Mouse (Mus musculus): ENCODE data around the gene Apobec4.

The Apobec4 gene
- long read RNA-seq, experiment 1 = 0 reads
- long read RNA-seq, experiment 2 = 0 reads

GRCm38 (mm10) chr1:152750312-152750965 lies at the start of gene Apobec4:
TSS of gene Apobec4 (plus strand) at chr1:152750551.
- intact Hi-C loops (cut with DNase I) = no loop called here

- intact Hi-C loops (cut with DNase I) = no loop called here
Measured at GRCm38 (mm10) chr1:152701066-152701465, 49.3 kb upstream of the Apobec4 start.

GRCm38 (mm10) chr1:152702920-152703319 lies 47.4 kb upstream of the Apobec4 start:
- intact Hi-C loops (cut with DNase I) = no loop called here

GRCm38 (mm10) chr1:152703941-152704340 lies 46.4 kb upstream of the Apobec4 start:
- intact Hi-C loops (cut with DNase I) = no loop called here

- intact Hi-C loops (cut with DNase I) = no loop called here
Measured at GRCm38 (mm10) chr1:152707560-152707959, 42.8 kb upstream of the Apobec4 start.

DNA sequence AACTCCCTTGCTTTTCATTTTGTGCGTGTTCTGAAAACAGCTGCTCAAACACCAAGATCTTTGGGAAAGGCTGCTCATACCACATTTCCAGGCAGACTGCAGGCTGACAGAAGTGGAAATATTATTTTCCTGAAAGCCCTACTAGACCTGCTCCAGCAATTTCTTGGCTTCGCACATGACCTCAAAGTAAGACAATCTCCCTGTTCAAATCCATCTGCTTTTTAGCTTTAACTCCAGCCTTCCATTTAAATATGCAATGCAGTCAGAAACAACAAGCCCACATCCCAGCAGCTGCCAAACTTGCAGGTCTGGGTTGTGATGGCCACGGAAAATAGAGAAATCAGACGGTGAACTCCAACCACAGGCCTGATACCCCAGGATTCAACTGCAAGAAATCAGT lies 39.3 kb upstream of the Apobec4 start:
- intact Hi-C loops (cut with DNase I) = no loop called here

- intact Hi-C loops (cut with DNase I) = no loop called here
Measured at GRCm38 (mm10) chr1:152713924-152714323, 36.4 kb upstream of the Apobec4 start.

- intact Hi-C loops (cut with DNase I) = no loop called here
Measured at GRCm38 (mm10) chr1:152714405-152714804, 35.9 kb upstream of the Apobec4 start.

DNA sequence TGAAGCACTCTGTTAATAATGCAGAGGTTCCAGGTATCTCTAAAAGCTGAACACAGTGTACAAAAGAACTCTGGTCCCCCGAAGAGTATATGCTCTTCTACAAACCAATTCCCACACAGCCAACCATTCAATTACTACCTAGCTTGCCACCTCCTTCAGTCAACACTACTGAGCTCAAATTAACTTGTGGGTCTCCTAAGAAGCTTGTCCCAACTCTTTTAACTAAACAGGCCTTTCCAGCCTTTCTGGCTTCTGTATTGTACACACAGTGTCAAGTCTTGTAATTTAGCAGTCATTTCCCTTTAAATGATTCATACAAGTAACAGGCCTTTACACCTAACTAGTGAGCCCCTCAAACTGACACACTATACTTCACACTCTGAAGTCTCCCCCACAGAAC lies 33.0 kb upstream of the Apobec4 start:
- intact Hi-C loops (cut with DNase I) = no loop called here

- intact Hi-C loops (cut with DNase I) = no loop called here
Measured at GRCm38 (mm10) chr1:152718200-152718599, 32.2 kb upstream of the Apobec4 start.

GRCm38 (mm10) chr1:152720969-152721368 lies 29.4 kb upstream of the Apobec4 start:
- intact Hi-C loops (cut with DNase I) = no loop called here

GRCm38 (mm10) chr1:152721535-152722198 lies 28.7 kb upstream of the Apobec4 start:
- intact Hi-C loops (cut with DNase I) = no loop called here

GRCm38 (mm10) chr1:152724286-152724685 lies 26.1 kb upstream of the Apobec4 start:
- intact Hi-C loops (cut with DNase I) = no loop called here

DNA sequence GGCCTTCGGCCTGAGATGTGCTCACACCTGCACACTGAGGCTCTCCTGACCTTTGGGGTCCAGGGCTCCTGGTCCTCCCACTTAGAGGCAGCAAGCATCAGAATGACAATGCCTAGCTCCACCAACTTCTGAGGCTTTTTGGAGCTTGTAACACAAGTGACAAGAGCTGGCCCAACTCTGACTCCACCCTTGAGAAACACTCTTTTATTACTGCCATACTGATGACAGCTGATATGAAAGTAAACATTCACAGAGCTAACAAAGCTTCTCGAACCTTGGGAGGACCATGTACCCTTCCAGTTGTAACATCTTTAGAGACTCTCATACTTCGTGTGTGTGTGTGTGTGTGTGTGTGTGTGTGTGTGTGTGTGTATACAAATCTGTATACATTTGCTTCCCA lies 24.3 kb upstream of the Apobec4 start:
- intact Hi-C loops (cut with DNase I) = no loop called here

DNA sequence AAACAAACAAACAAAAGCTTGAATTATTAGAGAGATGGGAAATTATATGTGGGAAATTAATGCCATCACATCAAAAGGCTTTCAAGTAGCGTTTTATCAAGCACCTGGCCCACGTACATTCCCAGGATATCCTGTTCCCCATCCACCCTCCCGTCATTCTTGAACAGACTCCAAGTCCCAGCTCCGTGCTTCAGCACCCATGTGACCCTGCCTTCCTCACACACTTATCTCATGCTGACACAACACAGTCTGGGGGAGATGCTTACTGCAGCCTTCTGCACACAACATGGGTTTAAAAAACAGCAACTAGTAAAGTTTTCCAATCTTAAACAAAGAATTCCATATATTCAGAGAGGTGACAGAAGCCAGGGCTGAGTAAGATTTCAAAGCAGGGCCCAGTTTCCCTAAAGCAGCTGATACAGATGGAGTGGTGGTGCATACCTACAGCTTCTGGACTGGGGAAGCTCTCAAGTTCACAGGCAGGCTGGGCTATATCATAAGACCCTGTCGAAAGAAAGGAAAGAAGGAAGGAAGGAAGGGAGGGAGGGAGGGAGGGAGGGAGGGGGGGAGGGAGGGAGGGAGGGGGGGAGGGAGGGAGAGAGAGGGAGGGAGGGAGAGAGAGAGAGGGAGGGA lies 22.6 kb upstream of the Apobec4 start:
- intact Hi-C loops (cut with DNase I) = no loop called here

GRCm38 (mm10) chr1:152738793-152739192 lies 11.6 kb upstream of the Apobec4 start:
- intact Hi-C loops (cut with DNase I) = no loop called here

GRCm38 (mm10) chr1:152739374-152739773 lies 11.0 kb upstream of the Apobec4 start:
- intact Hi-C loops (cut with DNase I) = no loop called here

- intact Hi-C loops (cut with DNase I) = loop anchor here (10.0 kb wide), 1 partner anchor 118 kb away; no protein-coding TSS in a partner anchor
Measured at GRCm38 (mm10) chr1:152743095-152743826, 7.1 kb upstream of the Apobec4 start.

- intact Hi-C loops (cut with DNase I) = loop anchor here (1.0 to 10.0 kb wide), 2 partner anchors 122 to 221 kb away; no protein-coding TSS in a partner anchor
Measured at GRCm38 (mm10) chr1:152746426-152746825, 3.9 kb upstream of the Apobec4 start.

DNA sequence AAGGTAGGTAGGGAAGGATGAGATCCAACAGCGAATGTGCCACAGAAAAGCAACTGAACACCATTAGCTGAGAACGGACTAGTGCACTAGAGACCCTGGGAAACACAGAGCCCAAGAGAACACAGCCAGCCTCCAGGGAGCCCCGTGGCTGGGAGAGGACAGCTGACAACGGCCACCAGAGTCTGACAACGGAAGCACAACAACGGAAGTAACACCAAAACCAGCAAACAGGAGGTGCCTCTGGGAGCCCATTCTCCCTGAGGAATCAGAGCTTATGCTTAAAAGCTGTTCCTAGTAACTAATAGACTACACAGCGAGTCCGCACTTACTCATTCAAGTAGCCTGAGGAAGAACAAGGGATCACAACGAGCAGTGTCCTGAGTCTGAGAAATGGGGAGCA lies 1.1 kb upstream of the Apobec4 start:
- intact Hi-C loops (cut with DNase I) = loop anchor here (10.0 kb wide), 1 partner anchor 124 kb away; no protein-coding TSS in a partner anchor

DNA sequence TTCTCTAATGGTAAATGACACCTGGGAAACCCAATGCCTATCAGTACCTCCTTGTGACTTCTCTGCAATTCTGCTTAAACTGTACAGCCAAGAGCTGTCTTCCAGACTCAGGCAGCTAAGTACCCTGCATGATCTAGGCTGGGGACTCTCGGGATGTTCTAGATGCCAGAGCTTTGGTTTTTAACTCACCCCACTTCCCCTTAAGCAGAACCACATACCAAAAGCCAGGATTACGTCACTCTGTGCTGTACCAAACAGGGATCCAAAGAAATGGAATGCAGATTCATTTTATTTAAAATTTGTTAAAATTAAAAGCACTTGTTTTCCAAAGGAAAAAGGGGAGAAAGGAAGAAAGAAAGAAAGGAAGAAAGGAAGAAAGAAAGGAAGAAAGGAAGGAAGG lies 11.4 kb downstream of the Apobec4 start:
- intact Hi-C loops (cut with DNase I) = no loop called here
